Mouse (Mus musculus) cortical plate, adult 2 months (tissue): ENCODE data around the gene Nrip1.

ENCODE experiments used
- CTCF ChIP-seq: fragments of 200-500 bp; IDR thresholded peaks from 2 replicates; pipeline ENCODE4 v1.5.1; 2011; ENCODE audit warnings: mild to moderate bottlenecking, control low read depth, low read length; ENCODE audit not compliant: insufficient read depth; ENCODE audit errors: extremely low read depth
- POLR2A ChIP-seq: fragments of 200-500 bp; IDR thresholded peaks from 2 replicates; pipeline ENCODE4 v1.6.1; 2011; ENCODE audit warnings: mild to moderate bottlenecking, low read length, control low read depth; ENCODE audit not compliant: insufficient read depth; ENCODE audit errors: extremely low read depth

- TF ChIP-seq POLR2A (no peak), CTCF (no peak)
Observed at GRCm38 (mm10) chr16:76414528-76414927, 40.9 kb upstream of the Nrip1 start.
